Mouse (Mus musculus): ENCODE data around the gene Emc9. TPM values are rescaled to one million over a fixed set of nuclear protein-coding genes. Genes with fewer than 3 reads are reported as not detected.

The Emc9 gene
- total RNA-seq, 2 experiments from 2014 or later: 38.6 to 39.4 TPM

- DNase-seq: no peak
- intact Hi-C loops (cut with DNase I; ENCODE audit: low total_unique reads): no loop called here
These were observed 17.6 kb downstream of the Emc9 start for GRCm38 (mm10) chr14:55567496-55567895.

- intact Hi-C loops (cut with DNase I; ENCODE audit: low total_unique reads): no loop called here
- no peak for DNase-seq
These were observed 19.4 kb downstream of the Emc9 start for GRCm38 (mm10) chr14:55565748-55566147.

GRCm38 (mm10) chr14:55563249-55563648 is 21.9 kb downstream of the Emc9 start:
- no peak for DNase-seq
- intact Hi-C loops (cut with DNase I; ENCODE audit: low total_unique reads): no loop called here

GRCm38 (mm10) chr14:55561860-55562259 is 23.2 kb downstream of the Emc9 start:
- intact Hi-C loops (cut with DNase I; ENCODE audit: low total_unique reads): no loop called here
- DNase-seq: no peak

- DNase-seq: peak; percentile 99
- intact Hi-C loops (cut with DNase I; ENCODE audit: low total_unique reads): no loop called here
These were observed 24.7 kb downstream of the Emc9 start, which contains the start of gene A730061H03Rik for GRCm38 (mm10) chr14:55560202-55561073. A730061H03Rik (minus strand) TSS chr14:55560406.

GRCm38 (mm10) chr14:55559799-55560201 is 25.3 kb downstream of the Emc9 start, which contains the start of gene Dcaf11:
Dcaf11 (plus strand) TSS chr14:55560006.
- peak; percentile 93 for DNase-seq
- intact Hi-C loops (cut with DNase I; ENCODE audit: low total_unique reads): no loop called here

GRCm38 (mm10) chr14:55558740-55559448 is 26.2 kb downstream of the Emc9 start:
- DNase-seq: no peak
- intact Hi-C loops (cut with DNase I; ENCODE audit: low total_unique reads): no loop called here

- no peak for DNase-seq
- intact Hi-C loops (cut with DNase I; ENCODE audit: low total_unique reads): loop anchor here (2.0 kb wide), 1 partner anchor 59 kb away; no protein-coding TSS in a partner anchor
These were observed 27.5 kb downstream of the Emc9 start for GRCm38 (mm10) chr14:55557587-55557986.

GRCm38 (mm10) chr14:55557003-55557402 is 28.1 kb downstream of the Emc9 start:
- peak; percentile 81 for DNase-seq
- intact Hi-C loops (cut with DNase I; ENCODE audit: low total_unique reads): loop anchor here (2.0 kb wide), 1 partner anchor 58 kb away; no protein-coding TSS in a partner anchor

GRCm38 (mm10) chr14:55555788-55556187 is 29.3 kb downstream of the Emc9 start:
- intact Hi-C loops (cut with DNase I; ENCODE audit: low total_unique reads): loop anchor here (2.0 kb wide), 1 partner anchor 57 kb away; no protein-coding TSS in a partner anchor
- no peak for DNase-seq

- DNase-seq: no peak
- intact Hi-C loops (cut with DNase I; ENCODE audit: low total_unique reads): no loop called here
These were observed 30.5 kb downstream of the Emc9 start for GRCm38 (mm10) chr14:55554635-55555034.

GRCm38 (mm10) chr14:55551794-55552193 is 33.3 kb downstream of the Emc9 start:
- intact Hi-C loops (cut with DNase I; ENCODE audit: low total_unique reads): no loop called here

GRCm38 (mm10) chr14:55551347-55551746 is 33.8 kb downstream of the Emc9 start:
- intact Hi-C loops (cut with DNase I; ENCODE audit: low total_unique reads): no loop called here
- DNase-seq: no peak

More at GRCm38 (mm10) chr14:55551794-55552193, 33.3 kb downstream of the Emc9 start:
- no peak for DNase-seq

- intact Hi-C loops (cut with DNase I; ENCODE audit: low total_unique reads): no loop called here
These were observed 34.9 kb downstream of the Emc9 start for GRCm38 (mm10) chr14:55550191-55550590.

GRCm38 (mm10) chr14:55544334-55544733 is 40.8 kb downstream of the Emc9 start:
- intact Hi-C loops (cut with DNase I; ENCODE audit: low total_unique reads): no loop called here
- DNase-seq: no peak

More at GRCm38 (mm10) chr14:55550191-55550590, 34.9 kb downstream of the Emc9 start:
- no peak for DNase-seq

- DNase-seq: no peak
- intact Hi-C loops (cut with DNase I; ENCODE audit: low total_unique reads): no loop called here
These were observed 42.8 kb downstream of the Emc9 start for GRCm38 (mm10) chr14:55542268-55542667.

- intact Hi-C loops (cut with DNase I; ENCODE audit: low total_unique reads): no loop called here
These were observed 44.2 kb downstream of the Emc9 start for GRCm38 (mm10) chr14:55540787-55541321.

GRCm38 (mm10) chr14:55540067-55540786 is 44.9 kb downstream of the Emc9 start, which contains the start of gene Pck2:
Pck2 (plus strand) TSS chr14:55540266.
- intact Hi-C loops (cut with DNase I; ENCODE audit: low total_unique reads): no loop called here
- peak; percentile 90 for DNase-seq

More at GRCm38 (mm10) chr14:55540787-55541321, 44.2 kb downstream of the Emc9 start:
- peak; percentile 86 for DNase-seq

GRCm38 (mm10) chr14:55536116-55536745 is 48.9 kb downstream of the Emc9 start:
- intact Hi-C loops (cut with DNase I; ENCODE audit: low total_unique reads): loop anchor here (5.0 kb wide), 1 partner anchor 39 kb away; no protein-coding TSS in a partner anchor
- peak; percentile 41 for DNase-seq

All from gastrocnemius, postnatal 14 days (tissue).